Mouse (Mus musculus) neural tube, embryonic 14.5 days (tissue): ENCODE data around the gene Rufy3. TPM values are rescaled to one million over a fixed set of nuclear protein-coding genes. Genes with fewer than 3 reads are reported as not detected.
A peak's percentile ranks its signal among the peaks of the same experiment; 100 is the strongest.

Experiments used
- ATAC-seq: fragments of 200-750 bp; cut with Nextera tagmentation; 2 replicates; pipeline ENCODE4 v1.8.0; 2017; ENCODE audit warnings: low read depth, mild to moderate bottlenecking, moderate TSS enrichment, moderate library complexity
- H3K27ac ChIP-seq: fragments of 300-500 bp; sonication (generic); 2 replicates; pipeline ENCODE4 v1.5.1; 2014; ENCODE audit warnings: low read depth, mild to moderate bottlenecking, control low read depth, low read length, moderate library complexity, mixed read lengths
- H3K27me3 ChIP-seq: fragments of 300-500 bp; sonication (generic); 2 replicates; pipeline ENCODE4 v1.6.1; 2014; ENCODE audit warnings: low read length; ENCODE audit not compliant: control insufficient read depth, insufficient read depth
- H3K36me3 ChIP-seq: fragments of 300-500 bp; sonication (generic); 2 replicates; pipeline ENCODE4 v1.6.1; 2014; ENCODE audit warnings: low read length, mixed read lengths; ENCODE audit not compliant: control insufficient read depth, insufficient read depth
- H3K4me1 ChIP-seq: fragments of 300-500 bp; sonication (generic); 2 replicates; pipeline ENCODE4 v1.6.1; 2014; ENCODE audit warnings: low read length; ENCODE audit not compliant: control insufficient read depth, insufficient read depth
- H3K4me2 ChIP-seq: fragments of 300-500 bp; sonication (generic); 2 replicates; pipeline ENCODE4 v1.6.1; 2014; ENCODE audit warnings: mild to moderate bottlenecking, low read depth, low read length, control low read depth
- H3K4me3 ChIP-seq: fragments of 300-500 bp; sonication (generic); 2 replicates; pipeline ENCODE4 v1.5.1; 2014; ENCODE audit warnings: low read depth, low read length, control low read depth, mixed read lengths
- H3K9ac ChIP-seq: fragments of 300-500 bp; sonication (generic); replicated peaks from 2 replicates; pipeline ENCODE4 v1.6.1; 2014; ENCODE audit warnings: low read depth, mild to moderate bottlenecking, control low read depth, low read length, mixed read lengths
- H3K9me3 ChIP-seq: fragments of 300-500 bp; sonication (generic); 2 replicates; pipeline ENCODE4 v1.6.1; 2016; ENCODE audit warnings: low read length; ENCODE audit not compliant: control insufficient read depth
- WGBS: fragments of 180-500 bp; shearing (Covaris S2); extraction: QIAGEN DNeasy Blood & Tissue Kit; methylation state at CpG from one replicate; pipeline ENCODE4 v1.1.7; 2014; 5-methylcytosine and 5-hydroxymethylcytosine counted together
- polyA plus RNA-seq: library from polyadenylated mRNA; unstranded; fragments of >200 nt; fragmentation: Nextera tagmentation; extraction: Ambion mirVana; gene quantifications from 2 replicates; pipeline ENCODE4 v1.2.1, GENCODE M21; 2014

Gene Rufy3
- polyA plus RNA-seq, 1 experiment from 2014 or later = 300 TPM

GRCm38 (mm10) chr5:88685306-88685705 lies 120.5 kb downstream of the Rufy3 start:
- Histone ChIP-seq H3K4me2 (no peak overlapping the region), H3K9ac (no peak overlapping the region), H3K27me3 (no peaks in the 10 kb centered on the region), H3K4me3 (no peak overlapping the region), H3K9me3 (no peaks in the 10 kb centered on the region), H3K27ac (no peak overlapping the region), H3K4me1 (no peaks in the 10 kb centered on the region), H3K36me3 (no peaks in the 10 kb centered on the region)
- WGBS = 15% methylated on average over 6 of the region's 6 CpGs
- ATAC-seq = no peak

- WGBS = 74% methylated on average over 6 of the region's 6 CpGs
- Histone ChIP-seq H3K27me3 (no peaks in the 10 kb centered on the region), H3K36me3 (no peaks in the 10 kb centered on the region), H3K4me3 (no peak overlapping the region), H3K27ac (no peak overlapping the region), H3K9me3 (no peaks in the 10 kb centered on the region), H3K4me1 (no peaks in the 10 kb centered on the region), H3K9ac (no peak overlapping the region), H3K4me2 (no peak overlapping the region)
- no peak for ATAC-seq
These were observed 121.0 kb downstream of the Rufy3 start for GRCm38 (mm10) chr5:88685745-88686299.

- H3K4me1 ChIP-seq = no peaks in the 10 kb centered on the region
- no peak overlapping the region for H3K27ac ChIP-seq
- no peaks in the 10 kb centered on the region for H3K27me3 ChIP-seq
- H3K36me3 ChIP-seq = no peaks in the 10 kb centered on the region
- no peak overlapping the region for H3K4me3 ChIP-seq
- ATAC-seq = no peak
- no peak overlapping the region for H3K4me2 ChIP-seq
- H3K9ac ChIP-seq = no peak overlapping the region
- WGBS = 86% methylated on average over 8 of the region's 8 CpGs
- no peaks in the 10 kb centered on the region for H3K9me3 ChIP-seq
These were observed 123.2 kb downstream of the Rufy3 start for GRCm38 (mm10) chr5:88687996-88688406.

- Histone ChIP-seq H3K9ac (no peak overlapping the region), H3K27ac (no peak overlapping the region), H3K27me3 (no peaks in the 10 kb centered on the region), H3K4me2 (no peak overlapping the region), H3K4me1 (no peaks in the 10 kb centered on the region), H3K9me3 (no peaks in the 10 kb centered on the region), H3K36me3 (no peaks in the 10 kb centered on the region), H3K4me3 (no peak overlapping the region)
- ATAC-seq = peak; percentile 50; the same call in 1 of the 2 replicates
- 83% methylated on average over 15 of the region's 15 CpGs for WGBS
These were observed 123.8 kb downstream of the Rufy3 start for GRCm38 (mm10) chr5:88688583-88689187.

- H3K9me3 ChIP-seq = no peaks in the 10 kb centered on the region
- no peaks in the 10 kb centered on the region for H3K27me3 ChIP-seq
- ATAC-seq = peak; percentile 62; the same call in 1 of the 2 replicates
- H3K4me1 ChIP-seq = no peaks in the 10 kb centered on the region
- no peak overlapping the region for H3K9ac ChIP-seq
- no peaks in the 10 kb centered on the region for H3K36me3 ChIP-seq
- no peak overlapping the region for H3K4me3 ChIP-seq
- 78% methylated on average over 3 of the region's 3 CpGs for WGBS
- no peak overlapping the region for H3K27ac ChIP-seq
- H3K4me2 ChIP-seq = no peak overlapping the region
These were observed 124.6 kb downstream of the Rufy3 start for GRCm38 (mm10) chr5:88689279-88689938.

- no peak overlapping the region for H3K4me3 ChIP-seq
- H3K9me3 ChIP-seq = no peaks in the 10 kb centered on the region
- no peak for ATAC-seq
- no peaks in the 10 kb centered on the region for H3K4me1 ChIP-seq
- 82% methylated on average over 10 of the region's 10 CpGs for WGBS
- no peak overlapping the region for H3K4me2 ChIP-seq
- no peak overlapping the region for H3K27ac ChIP-seq
- no peaks in the 10 kb centered on the region for H3K27me3 ChIP-seq
- H3K9ac ChIP-seq = no peak overlapping the region
- H3K36me3 ChIP-seq = no peaks in the 10 kb centered on the region
These were observed 126.1 kb downstream of the Rufy3 start for GRCm38 (mm10) chr5:88690681-88691505.

GRCm38 (mm10) chr5:88691506-88692095 lies 126.8 kb downstream of the Rufy3 start:
- WGBS = 84% methylated on average over 6 of the region's 6 CpGs
- Histone ChIP-seq H3K36me3 (no peaks in the 10 kb centered on the region), H3K4me3 (no peak overlapping the region), H3K9ac (no peak overlapping the region), H3K4me2 (no peak overlapping the region), H3K27me3 (no peaks in the 10 kb centered on the region), H3K9me3 (no peaks in the 10 kb centered on the region), H3K4me1 (no peaks in the 10 kb centered on the region), H3K27ac (no peak overlapping the region)
- ATAC-seq = no peak

- no peaks in the 10 kb centered on the region for H3K9me3 ChIP-seq
- no peaks in the 10 kb centered on the region for H3K36me3 ChIP-seq
- 91% methylated on average over 4 of the region's 4 CpGs for WGBS
- no peak overlapping the region for H3K4me2 ChIP-seq
- H3K27me3 ChIP-seq = no peaks in the 10 kb centered on the region
- no peak for ATAC-seq
- no peak overlapping the region for H3K27ac ChIP-seq
- no peak overlapping the region for H3K4me3 ChIP-seq
- H3K9ac ChIP-seq = no peak overlapping the region
- H3K4me1 ChIP-seq = no peaks in the 10 kb centered on the region
These were observed 127.7 kb downstream of the Rufy3 start for GRCm38 (mm10) chr5:88692586-88692985.
